Mouse (Mus musculus): ENCODE results near the gene Hps1. TPM values are rescaled to one million over a fixed set of nuclear protein-coding genes. Genes with fewer than 3 reads are reported as not detected.
A peak's percentile ranks its signal among the peaks of the same experiment; 100 is the strongest.

Hps1 gene
- total and polyA plus RNA-seq, 2 experiments from 2014 or later = 11.5 to 19.7 TPM

GRCm38 (mm10) chr19:42810140-42810539, 30.4 kb upstream of the Hps1 start:
- no peak overlapping the region for H3K27ac ChIP-seq (ENCODE audit: low read depth, low read length)
- no peak for ATAC-seq (ENCODE audit: low FRiP score)
- TF ChIP-seq CTCF (IDR thresholded peaks at IDR 0.05) = no peak

DNA sequence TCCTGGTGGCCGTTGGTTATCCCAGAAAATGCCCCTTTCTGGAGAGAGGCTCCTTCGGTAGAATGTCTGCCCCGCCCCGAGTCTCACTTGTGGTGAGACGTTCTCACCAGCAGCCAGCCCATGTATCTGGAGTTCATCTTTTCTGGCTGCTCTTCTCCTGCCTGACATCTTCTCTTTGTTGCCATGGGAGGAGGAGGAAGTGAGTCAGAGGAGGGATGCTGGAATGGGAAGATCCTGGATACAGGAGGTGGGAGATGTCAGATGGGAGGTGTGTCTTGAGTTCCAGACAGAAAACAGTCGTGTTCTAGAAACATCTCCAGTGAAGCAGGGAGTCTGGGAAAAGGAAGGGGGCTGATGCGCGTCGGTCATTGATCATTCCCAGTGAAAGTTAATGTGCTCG, 29.7 kb upstream of the Hps1 start:
- no peaks in the 10 kb centered on the region for H3K36me3 ChIP-seq (ENCODE audit: insufficient read depth, low read length)
- no peak for ATAC-seq (ENCODE audit: low FRiP score)
- no peaks in the 10 kb centered on the region for H3K27me3 ChIP-seq (ENCODE audit: insufficient read depth, low read length)
- H3K9me3 ChIP-seq (ENCODE audit: low read length) = no peaks in the 10 kb centered on the region
- H3K27ac ChIP-seq (ENCODE audit: low read depth, low read length) = no peak overlapping the region
- no peak for TF ChIP-seq CTCF (IDR thresholded peaks at IDR 0.05)
- 88% methylated on average over 10 of the region's 10 CpGs for WGBS
- no peak overlapping the region for H3K9ac ChIP-seq (replicated peaks; ENCODE audit: low read length, poor library complexity, severe bottlenecking)
- H3K4me3 ChIP-seq (ENCODE audit: low read depth, low read length) = no peak overlapping the region
- no peak overlapping the region for H3K4me2 ChIP-seq (ENCODE audit: low read depth, low read length, poor library complexity, severe bottlenecking)
- DNase-seq (ENCODE audit: low spot score) = no peak
- no peaks in the 10 kb centered on the region for H3K4me1 ChIP-seq (ENCODE audit: insufficient read depth, low read length)

More at GRCm38 (mm10) chr19:42810140-42810539, 30.4 kb upstream of the Hps1 start:
- DNase-seq (ENCODE audit: low spot score) = no peak
- Histone ChIP-seq H3K4me3 (ENCODE audit: low read depth, low read length) (no peak overlapping the region), H3K27me3 (ENCODE audit: insufficient read depth, low read length) (no peaks in the 10 kb centered on the region), H3K4me1 (ENCODE audit: insufficient read depth, low read length) (no peaks in the 10 kb centered on the region), H3K36me3 (ENCODE audit: insufficient read depth, low read length) (no peaks in the 10 kb centered on the region), H3K4me2 (ENCODE audit: low read depth, low read length, poor library complexity, severe bottlenecking) (no peak overlapping the region), H3K9ac (replicated peaks; ENCODE audit: low read length, poor library complexity, severe bottlenecking) (no peak overlapping the region), H3K9me3 (ENCODE audit: low read length) (no peaks in the 10 kb centered on the region)
- WGBS = 79% methylated on average over 5 of the region's 5 CpGs

- ATAC-seq (ENCODE audit: low FRiP score) = no peak
- WGBS = 71% methylated on average over 2 of the region's 2 CpGs
These were observed 18.1 kb upstream of the Hps1 start for GRCm38 (mm10) chr19:42797866-42798265.

GRCm38 (mm10) chr19:42795801-42796200, 16.0 kb upstream of the Hps1 start:
- TF ChIP-seq CTCF (IDR thresholded peaks at IDR 0.05) = no peak
- Histone ChIP-seq H3K27me3 (ENCODE audit: insufficient read depth, low read length) (no peaks in the 10 kb centered on the region), H3K9me3 (ENCODE audit: low read length) (no peaks in the 10 kb centered on the region), H3K4me2 (ENCODE audit: low read depth, low read length, poor library complexity, severe bottlenecking) (peak overlapping the region; percentile 78), H3K9ac (replicated peaks; ENCODE audit: low read length, poor library complexity, severe bottlenecking) (peak overlapping the region; percentile 54; the same call in 1 of the 2 replicates), H3K27ac (ENCODE audit: low read depth, low read length) (no peak overlapping the region), H3K4me3 (ENCODE audit: low read depth, low read length) (peak overlapping the region; percentile 35; the same call in 1 of the 2 replicates), H3K4me1 (ENCODE audit: insufficient read depth, low read length) (peaks cover 8% of the 10 kb centered on the region; the same call in 1 of the 2 replicates), H3K36me3 (ENCODE audit: insufficient read depth, low read length) (no peaks in the 10 kb centered on the region)
- ATAC-seq (ENCODE audit: low FRiP score) = no peak
- WGBS = 32% methylated on average over 9 of the region's 9 CpGs
- DNase-seq (ENCODE audit: low spot score) = no peak

More at GRCm38 (mm10) chr19:42797866-42798265, 18.1 kb upstream of the Hps1 start:
- no peak overlapping the region for H3K4me2 ChIP-seq (ENCODE audit: low read depth, low read length, poor library complexity, severe bottlenecking)
- H3K4me3 ChIP-seq (ENCODE audit: low read depth, low read length) = no peak overlapping the region
- TF ChIP-seq CTCF (IDR thresholded peaks at IDR 0.05) = no peak
- H3K9ac ChIP-seq (replicated peaks; ENCODE audit: low read length, poor library complexity, severe bottlenecking) = no peak overlapping the region
- no peak overlapping the region for H3K27ac ChIP-seq (ENCODE audit: low read depth, low read length)
- no peaks in the 10 kb centered on the region for H3K27me3 ChIP-seq (ENCODE audit: insufficient read depth, low read length)
- no peak for DNase-seq (ENCODE audit: low spot score)
- no peaks in the 10 kb centered on the region for H3K36me3 ChIP-seq (ENCODE audit: insufficient read depth, low read length)
- H3K9me3 ChIP-seq (ENCODE audit: low read length) = no peaks in the 10 kb centered on the region
- H3K4me1 ChIP-seq (ENCODE audit: insufficient read depth, low read length) = peaks cover 8% of the 10 kb centered on the region; the same call in 1 of the 2 replicates

GRCm38 (mm10) chr19:42794914-42795613, 15.3 kb upstream of the Hps1 start:
- peak; percentile 88 for ATAC-seq (ENCODE audit: low FRiP score)
- peak overlapping the region; percentile 78 for H3K4me2 ChIP-seq (ENCODE audit: low read depth, low read length, poor library complexity, severe bottlenecking)
- H3K36me3 ChIP-seq (ENCODE audit: insufficient read depth, low read length) = no peaks in the 10 kb centered on the region
- peak overlapping the region; percentile 54 for H3K9ac ChIP-seq (replicated peaks; ENCODE audit: low read length, poor library complexity, severe bottlenecking)
- H3K9me3 ChIP-seq (ENCODE audit: low read length) = no peaks in the 10 kb centered on the region
- WGBS = 2% methylated on average over 31 of the region's 31 CpGs
- peak overlapping the region; percentile 35 for H3K4me3 ChIP-seq (ENCODE audit: low read depth, low read length)
- peaks cover 8% of the 10 kb centered on the region; the same call in 1 of the 2 replicates for H3K4me1 ChIP-seq (ENCODE audit: insufficient read depth, low read length)
- TF ChIP-seq CTCF (IDR thresholded peaks at IDR 0.05) = peak; percentile 96
- DNase-seq (ENCODE audit: low spot score) = peak; percentile 93
- no peaks in the 10 kb centered on the region for H3K27me3 ChIP-seq (ENCODE audit: insufficient read depth, low read length)
- H3K27ac ChIP-seq (ENCODE audit: low read depth, low read length) = no peak overlapping the region

DNA sequence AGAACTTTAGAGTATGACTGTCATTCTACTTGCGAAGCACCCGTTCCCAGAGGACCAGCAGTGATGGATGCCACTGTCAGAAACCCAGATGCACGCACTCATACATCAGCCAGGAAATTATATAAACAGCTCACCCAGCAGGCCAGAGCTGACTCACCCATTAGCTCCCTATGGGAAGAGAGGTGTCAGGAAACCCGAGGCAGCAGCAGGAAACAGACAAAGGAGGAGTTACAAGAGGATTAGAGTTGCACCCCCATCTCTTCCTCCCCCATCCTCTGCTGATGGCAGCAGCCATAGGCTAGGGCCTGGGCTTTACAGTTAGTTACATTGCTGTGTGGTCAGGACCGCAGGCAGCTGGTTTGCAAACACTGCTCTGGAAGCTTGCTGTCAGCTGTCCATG, 8.5 kb upstream of the Hps1 start:
- no peak for ATAC-seq (ENCODE audit: low FRiP score)
- peaks cover 7% of the 10 kb centered on the region; the same call in 1 of the 2 replicates for H3K4me1 ChIP-seq (ENCODE audit: insufficient read depth, low read length)
- no peak overlapping the region for H3K9ac ChIP-seq (replicated peaks; ENCODE audit: low read length, poor library complexity, severe bottlenecking)
- H3K36me3 ChIP-seq (ENCODE audit: insufficient read depth, low read length) = no peaks in the 10 kb centered on the region
- H3K27ac ChIP-seq (ENCODE audit: low read depth, low read length) = no peak overlapping the region
- no peaks in the 10 kb centered on the region for H3K9me3 ChIP-seq (ENCODE audit: low read length)
- DNase-seq (ENCODE audit: low spot score) = no peak
- no peak for TF ChIP-seq CTCF (IDR thresholded peaks at IDR 0.05)
- no peak overlapping the region for H3K4me2 ChIP-seq (ENCODE audit: low read depth, low read length, poor library complexity, severe bottlenecking)
- 48% methylated on average over 5 of the region's 5 CpGs for WGBS
- H3K4me3 ChIP-seq (ENCODE audit: low read depth, low read length) = no peak overlapping the region
- no peaks in the 10 kb centered on the region for H3K27me3 ChIP-seq (ENCODE audit: insufficient read depth, low read length)

Data from midbrain, postnatal 0 days (tissue).